Mouse (Mus musculus) testis, adult 10 weeks (tissue): ENCODE measurements around the gene Myo6. TPM values are rescaled to one million over a fixed set of nuclear protein-coding genes. Genes with fewer than 3 reads are reported as not detected.

Experiments used
- polyA plus RNA-seq: library from polyadenylated mRNA; stranded (reverse); fragments of 350-450 nt; fragmentation: Illumina TruSeq; extraction: RNeasy Lipid Tissue Mini Kit (QIAGEN cat#74804); gene quantifications from one replicate; pipeline ENCODE4 v1.2.3, GENCODE M21; 2014; ENCODE audit warnings: low read depth, low replicate concordance

The Myo6 gene
- 19.5 TPM for polyA plus RNA-seq

DNA sequence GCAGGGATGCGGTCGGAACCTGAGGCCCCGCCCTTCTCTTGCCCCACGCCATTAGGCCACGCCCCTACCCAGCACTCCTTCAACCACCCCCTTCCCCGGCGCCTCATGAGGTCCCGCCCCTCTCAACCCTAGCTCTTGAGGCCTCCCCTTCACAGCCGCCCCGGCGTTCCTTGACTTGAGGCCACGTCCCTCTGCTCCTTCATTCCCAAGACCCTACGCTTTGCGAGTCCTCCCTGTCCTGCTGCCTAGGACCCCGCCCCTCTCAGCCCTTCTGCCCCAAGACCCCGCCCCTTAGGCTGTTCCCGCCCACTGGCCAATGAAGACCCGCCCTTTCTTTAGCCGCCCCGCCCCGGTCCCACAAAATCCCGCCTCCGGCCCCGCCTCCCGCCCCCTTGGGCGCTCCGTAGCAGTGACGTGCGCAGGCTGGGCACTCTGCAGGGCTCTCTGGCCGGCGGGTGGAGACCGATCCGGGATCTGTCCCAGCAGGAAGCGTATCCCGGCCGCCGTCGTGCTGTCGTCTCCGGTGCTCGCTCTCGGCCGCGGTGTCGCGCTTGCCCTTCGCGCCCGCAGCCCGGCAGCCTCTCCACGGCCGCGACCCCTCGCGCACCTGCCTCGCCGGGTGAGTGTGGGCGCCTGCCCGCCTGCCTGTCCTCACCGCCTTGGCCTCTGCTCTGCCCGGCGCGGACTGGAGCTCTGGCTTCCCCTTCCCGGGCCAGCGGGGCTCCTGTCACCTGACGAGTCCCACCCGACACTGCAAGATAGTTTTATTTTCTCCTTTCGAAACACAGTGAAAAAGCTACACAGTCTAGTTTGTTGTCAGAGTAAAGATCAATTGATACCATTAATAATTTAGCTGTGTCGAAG, at the start of gene Myo6:
TSS of gene Myo6 (plus strand) at position 421 of the 864 bp plus-strand sequence.

Other genes with a start within 250 kb of the Myo6 start
- 3.3 TPM for gene Filip1, start 152.2 kb upstream of the Myo6 start, polyA plus RNA-seq
- 160 TPM for gene Senp6, start 98.1 kb upstream of the Myo6 start, polyA plus RNA-seq